Mouse (Mus musculus): Measurements from ENCODE around the gene Ggt7. TPM values are rescaled to one million over a fixed set of nuclear protein-coding genes. Genes with fewer than 3 reads are reported as not detected.

Gene Ggt7
- polyA plus RNA-seq, 1 experiment from 2014 or later, result 16.0 TPM

GRCm38 (mm10) chr2:155536292-155536691 is 18.3 kb upstream of the Ggt7 start:
- no peaks in the 10 kb centered on the region for H3K9me3 ChIP-seq (replicated peaks)
- no peaks in the 10 kb centered on the region for H3K36me3 ChIP-seq
- no peaks in the 10 kb centered on the region for H3K4me1 ChIP-seq
- no peak for DNase-seq (ENCODE audit: low spot score)
- no peak overlapping the region for H3K27ac ChIP-seq (replicated peaks)
- H3K27me3 ChIP-seq (ENCODE audit: low read depth, poor library complexity, severe bottlenecking), result no peaks in the 10 kb centered on the region
- H3K4me3 ChIP-seq, result no peak overlapping the region

- H3K36me3 ChIP-seq, result no peaks in the 10 kb centered on the region
- H3K4me3 ChIP-seq, result no peak overlapping the region
- H3K27ac ChIP-seq (replicated peaks), result no peak overlapping the region
- no peak for DNase-seq (ENCODE audit: low spot score)
- H3K27me3 ChIP-seq (ENCODE audit: low read depth, poor library complexity, severe bottlenecking), result no peaks in the 10 kb centered on the region
- 81% methylated on average over 5 of the region's 5 CpGs for WGBS
- no peaks in the 10 kb centered on the region for H3K4me1 ChIP-seq
- no peaks in the 10 kb centered on the region for H3K9me3 ChIP-seq (replicated peaks)
These were observed 9.3 kb upstream of the Ggt7 start for GRCm38 (mm10) chr2:155527367-155527766.

- no peak for DNase-seq (ENCODE audit: low spot score)
- Histone ChIP-seq H3K27me3 (ENCODE audit: low read depth, poor library complexity, severe bottlenecking) (no peaks in the 10 kb centered on the region), H3K4me3 (no peak overlapping the region), H3K9me3 (replicated peaks) (no peaks in the 10 kb centered on the region), H3K4me1 (no peaks in the 10 kb centered on the region), H3K27ac (replicated peaks) (no peak overlapping the region), H3K36me3 (no peaks in the 10 kb centered on the region)
- WGBS, result 73% methylated on average over 1 of the region's 1 CpGs
These were observed 6.3 kb upstream of the Ggt7 start for GRCm38 (mm10) chr2:155524378-155524777.

- DNase-seq (ENCODE audit: low spot score), result no peak
- no peaks in the 10 kb centered on the region for H3K27me3 ChIP-seq (ENCODE audit: low read depth, poor library complexity, severe bottlenecking)
- H3K27ac ChIP-seq (replicated peaks), result no peak overlapping the region
- peaks cover 4% of the 10 kb centered on the region for H3K4me1 ChIP-seq
- no peak overlapping the region for H3K4me3 ChIP-seq
- no peaks in the 10 kb centered on the region for H3K9me3 ChIP-seq (replicated peaks)
- H3K36me3 ChIP-seq, result no peaks in the 10 kb centered on the region
- 59% methylated on average over 5 of the region's 5 CpGs for WGBS
These were observed 5.7 kb upstream of the Ggt7 start for GRCm38 (mm10) chr2:155523706-155524105.

GRCm38 (mm10) chr2:155518531-155519270 is 664 bp upstream of the Ggt7 start:
- Histone ChIP-seq H3K4me3 (peak overlapping the region; percentile 81), H3K27ac (replicated peaks) (peak overlapping the region; percentile 87), H3K27me3 (ENCODE audit: low read depth, poor library complexity, severe bottlenecking) (peaks cover 29% of the 10 kb centered on the region), H3K4me1 (peaks cover 29% of the 10 kb centered on the region), H3K9me3 (replicated peaks) (no peaks in the 10 kb centered on the region), H3K36me3 (no peaks in the 10 kb centered on the region)
- no peak for DNase-seq (ENCODE audit: low spot score)
- WGBS, result 27% methylated on average over 18 of the region's 18 CpGs

GRCm38 (mm10) chr2:155515941-155516340 is 2.1 kb downstream of the Ggt7 start:
- Histone ChIP-seq H3K27me3 (ENCODE audit: low read depth, poor library complexity, severe bottlenecking) (peaks cover 34% of the 10 kb centered on the region), H3K9me3 (replicated peaks) (no peaks in the 10 kb centered on the region), H3K36me3 (no peaks in the 10 kb centered on the region), H3K27ac (replicated peaks) (no peak overlapping the region), H3K4me1 (peaks cover 36% of the 10 kb centered on the region), H3K4me3 (no peak overlapping the region)
- 3% methylated on average over 1 of the region's 1 CpGs for WGBS
- peak; percentile 73 for DNase-seq (ENCODE audit: low spot score)

- H3K27me3 ChIP-seq (ENCODE audit: low read depth, poor library complexity, severe bottlenecking), result peaks cover 34% of the 10 kb centered on the region
- peak; percentile 73 for DNase-seq (ENCODE audit: low spot score)
- peak overlapping the region; percentile 79 for H3K27ac ChIP-seq (replicated peaks)
- peaks cover 36% of the 10 kb centered on the region for H3K4me1 ChIP-seq
- 2% methylated on average over 23 of the region's 23 CpGs for WGBS
- H3K9me3 ChIP-seq (replicated peaks), result no peaks in the 10 kb centered on the region
- H3K36me3 ChIP-seq, result no peaks in the 10 kb centered on the region
- H3K4me3 ChIP-seq, result peak overlapping the region; percentile 64
These were observed 3.4 kb downstream of the Ggt7 start for GRCm38 (mm10) chr2:155514666-155515065.

GRCm38 (mm10) chr2:155513543-155513942 is 4.5 kb downstream of the Ggt7 start:
- H3K4me3 ChIP-seq, result peak overlapping the region; percentile 64
- 71% methylated on average over 5 of the region's 5 CpGs for WGBS

GRCm38 (mm10) chr2:155512479-155512878 is 5.6 kb downstream of the Ggt7 start:
- peak; percentile 34 for DNase-seq (ENCODE audit: low spot score)
- Histone ChIP-seq H3K27ac (replicated peaks) (no peak overlapping the region), H3K4me1 (peaks cover 33% of the 10 kb centered on the region), H3K36me3 (no peaks in the 10 kb centered on the region), H3K4me3 (no peak overlapping the region), H3K9me3 (replicated peaks) (no peaks in the 10 kb centered on the region), H3K27me3 (ENCODE audit: low read depth, poor library complexity, severe bottlenecking) (peaks cover 34% of the 10 kb centered on the region)
- 69% methylated on average over 4 of the region's 4 CpGs for WGBS

More at GRCm38 (mm10) chr2:155513543-155513942, 4.5 kb downstream of the Ggt7 start:
- Histone ChIP-seq H3K27ac (replicated peaks) (no peak overlapping the region), H3K4me1 (peaks cover 31% of the 10 kb centered on the region), H3K9me3 (replicated peaks) (no peaks in the 10 kb centered on the region), H3K27me3 (ENCODE audit: low read depth, poor library complexity, severe bottlenecking) (peaks cover 34% of the 10 kb centered on the region), H3K36me3 (no peaks in the 10 kb centered on the region)
- DNase-seq (ENCODE audit: low spot score), result no peak

- DNase-seq (ENCODE audit: low spot score), result no peak
- H3K9me3 ChIP-seq (replicated peaks), result no peaks in the 10 kb centered on the region
- peaks cover 13% of the 10 kb centered on the region for H3K4me1 ChIP-seq
- 82% methylated on average over 10 of the region's 10 CpGs for WGBS
- no peaks in the 10 kb centered on the region for H3K27me3 ChIP-seq (ENCODE audit: low read depth, poor library complexity, severe bottlenecking)
- H3K36me3 ChIP-seq, result peaks cover 10% of the 10 kb centered on the region
- H3K4me3 ChIP-seq, result no peak overlapping the region
- H3K27ac ChIP-seq (replicated peaks), result no peak overlapping the region
These were observed 10.1 kb downstream of the Ggt7 start for GRCm38 (mm10) chr2:155507721-155508470.

- Histone ChIP-seq H3K4me3 (no peak overlapping the region), H3K27me3 (ENCODE audit: low read depth, poor library complexity, severe bottlenecking) (no peaks in the 10 kb centered on the region), H3K36me3 (peaks cover 19% of the 10 kb centered on the region), H3K9me3 (replicated peaks) (no peaks in the 10 kb centered on the region), H3K27ac (replicated peaks) (no peak overlapping the region), H3K4me1 (peaks cover 13% of the 10 kb centered on the region)
- no peak for DNase-seq (ENCODE audit: low spot score)
- WGBS, result 91% methylated on average over 9 of the region's 9 CpGs
These were observed 12.2 kb downstream of the Ggt7 start for GRCm38 (mm10) chr2:155505811-155506210.

- 69% methylated on average over 13 of the region's 13 CpGs for WGBS
- peaks cover 13% of the 10 kb centered on the region for H3K4me1 ChIP-seq
- H3K27ac ChIP-seq (replicated peaks), result no peak overlapping the region
- no peaks in the 10 kb centered on the region for H3K27me3 ChIP-seq (ENCODE audit: low read depth, poor library complexity, severe bottlenecking)
- peak; percentile 1 for DNase-seq (ENCODE audit: low spot score)
- H3K36me3 ChIP-seq, result peaks cover 26% of the 10 kb centered on the region
- no peaks in the 10 kb centered on the region for H3K9me3 ChIP-seq (replicated peaks)
- no peak overlapping the region for H3K4me3 ChIP-seq
These were observed 13.3 kb downstream of the Ggt7 start for GRCm38 (mm10) chr2:155504440-155505355.

Measured in midbrain, embryonic 10.5 days (tissue).